Mouse (Mus musculus) thymus, postnatal 14 days (tissue): Measurements from ENCODE around the gene Olfr455.

ENCODE experiments used
- DNase-seq: peaks from one replicate; pipeline ENCODE4 v3.0.0; 2021

Gene Olfr455

GRCm38 (mm10) chr6:42547461-42547860 lies at the start of gene Olfr455:
Gene Olfr455 (minus strand): TSS chr6:42547587.
- no peak for DNase-seq

GRCm38 (mm10) chr6:42593138-42593882 lies 45.9 kb upstream of the Olfr455 start:
- DNase-seq, result no peak

GRCm38 (mm10) chr6:42586569-42586968 lies 39.2 kb upstream of the Olfr455 start:
- no peak for DNase-seq

DNA sequence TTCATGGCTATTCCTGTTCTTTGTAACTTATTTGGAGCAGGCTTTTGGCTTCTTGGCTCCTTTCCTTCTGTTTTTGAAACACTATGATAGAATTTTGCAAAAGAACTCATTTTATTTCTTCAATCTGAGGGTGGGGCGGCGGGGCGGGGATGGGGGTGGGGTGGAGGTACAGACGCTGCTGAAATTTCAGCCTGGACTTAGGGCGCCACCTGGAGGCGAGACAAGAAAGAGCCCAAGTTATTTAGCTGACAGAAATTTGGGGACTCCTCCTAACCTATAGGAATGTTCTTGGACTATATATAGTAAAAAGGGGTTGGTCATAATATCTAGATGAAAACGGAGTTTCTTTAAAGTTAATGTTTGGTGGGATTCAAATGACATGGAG lies 36.1 kb upstream of the Olfr455 start:
- DNase-seq, result peak; percentile 57

DNA sequence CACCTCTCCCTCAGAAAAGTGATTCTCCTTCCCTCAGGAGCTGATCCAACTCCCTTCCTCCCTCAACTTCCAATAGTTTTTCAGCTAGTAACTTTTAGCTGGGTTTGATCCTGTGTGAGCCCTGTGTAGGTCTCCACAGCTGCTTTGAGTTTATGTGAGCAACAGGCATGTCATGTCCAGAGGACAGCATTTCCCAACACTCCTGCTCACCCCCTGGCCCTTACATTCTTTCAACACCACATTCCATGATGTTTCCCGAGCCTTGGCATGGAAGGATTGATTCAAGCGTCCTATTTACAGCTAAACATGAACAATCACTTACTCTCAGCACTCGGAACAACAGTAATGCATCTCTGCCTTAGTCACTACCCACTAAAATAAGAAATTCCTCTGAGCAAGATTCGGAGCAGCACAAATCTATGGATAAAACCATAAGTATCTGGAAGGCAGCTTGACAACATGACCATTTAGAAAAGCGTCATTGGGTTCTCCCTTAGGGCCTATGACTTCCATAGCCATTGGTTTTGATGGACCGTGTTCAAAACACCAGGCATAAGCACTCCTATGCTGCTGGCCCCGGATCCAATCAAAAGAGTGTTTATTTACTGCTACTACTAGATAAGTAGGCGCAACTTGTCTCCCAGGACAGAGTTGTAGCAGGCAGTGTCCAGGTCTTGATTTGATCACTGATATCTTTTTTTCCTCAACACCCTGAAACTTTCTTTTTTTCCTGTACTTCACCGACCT lies 35.5 kb upstream of the Olfr455 start:
- DNase-seq, result no peak

GRCm38 (mm10) chr6:42578678-42579077 lies 31.3 kb upstream of the Olfr455 start:
- no peak for DNase-seq

DNA sequence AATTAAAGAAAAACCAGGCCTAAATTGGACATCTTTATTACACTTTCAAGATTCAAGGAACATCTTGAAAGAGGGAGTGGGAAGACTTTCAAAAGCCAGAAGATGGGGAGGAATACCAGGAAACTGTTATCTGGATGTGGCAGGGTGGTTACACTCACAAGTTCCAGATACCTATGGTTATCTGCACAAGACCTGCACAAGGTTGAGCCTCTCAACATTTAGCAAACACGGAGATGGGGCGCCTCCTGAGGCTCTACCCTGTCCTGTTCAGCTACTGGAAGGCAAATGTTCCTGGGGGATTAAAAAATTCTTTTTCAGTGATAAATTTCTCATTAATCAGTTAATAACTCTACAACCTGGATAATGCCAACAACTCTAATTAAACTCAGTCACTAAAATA lies 30.0 kb upstream of the Olfr455 start:
- DNase-seq, result no peak

- no peak for DNase-seq
These were observed 20.8 kb upstream of the Olfr455 start for GRCm38 (mm10) chr6:42568205-42568604.

DNA sequence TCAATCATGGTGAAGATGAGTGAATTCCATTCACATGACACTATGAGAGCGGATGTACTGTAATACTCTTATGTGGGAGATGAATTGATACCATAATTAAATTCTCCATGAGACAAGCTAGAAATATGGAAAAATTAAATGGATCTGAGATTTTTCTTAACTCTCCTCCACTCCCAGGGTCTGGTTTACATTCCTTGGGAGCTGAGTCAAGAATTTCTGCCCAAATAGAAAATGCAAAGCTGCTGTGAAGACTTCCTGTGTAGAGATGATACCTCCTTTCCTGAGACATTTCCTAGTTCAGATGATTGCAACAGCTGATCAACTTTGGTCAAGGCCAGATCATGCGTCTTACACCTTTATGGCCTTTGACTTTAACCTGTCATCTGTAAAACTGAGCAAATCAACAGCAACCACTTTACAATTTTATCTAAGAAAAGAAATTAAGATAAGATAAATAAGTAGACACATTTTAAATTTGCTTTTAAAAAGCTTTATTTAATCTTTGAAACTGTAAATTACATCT lies 18.8 kb upstream of the Olfr455 start:
- DNase-seq, result no peak

GRCm38 (mm10) chr6:42562280-42562679 lies 14.9 kb upstream of the Olfr455 start:
- DNase-seq, result no peak

DNA sequence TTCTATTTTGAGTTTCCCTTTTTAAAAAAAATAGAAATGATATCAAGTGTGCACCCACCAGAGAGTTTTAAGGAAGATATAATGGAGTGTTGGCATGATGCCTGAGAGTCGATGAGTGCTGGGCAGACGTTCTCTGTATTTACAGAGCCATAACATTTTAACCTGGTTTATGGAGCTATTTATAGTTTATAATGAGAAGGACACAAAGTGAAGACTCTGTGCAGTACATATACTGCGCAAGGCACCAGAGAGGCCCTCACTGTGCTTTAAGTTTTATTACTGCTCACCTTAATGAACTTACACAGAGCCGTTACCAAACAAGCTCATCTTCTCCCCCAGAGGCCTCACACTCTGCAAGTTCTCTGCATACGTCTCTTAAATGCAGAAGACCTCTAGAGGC lies 13.5 kb upstream of the Olfr455 start:
- no peak for DNase-seq

GRCm38 (mm10) chr6:42558641-42559040 lies 11.3 kb upstream of the Olfr455 start:
- DNase-seq, result no peak

GRCm38 (mm10) chr6:42546180-42546579 lies 1.2 kb downstream of the Olfr455 start:
- DNase-seq, result no peak

DNA sequence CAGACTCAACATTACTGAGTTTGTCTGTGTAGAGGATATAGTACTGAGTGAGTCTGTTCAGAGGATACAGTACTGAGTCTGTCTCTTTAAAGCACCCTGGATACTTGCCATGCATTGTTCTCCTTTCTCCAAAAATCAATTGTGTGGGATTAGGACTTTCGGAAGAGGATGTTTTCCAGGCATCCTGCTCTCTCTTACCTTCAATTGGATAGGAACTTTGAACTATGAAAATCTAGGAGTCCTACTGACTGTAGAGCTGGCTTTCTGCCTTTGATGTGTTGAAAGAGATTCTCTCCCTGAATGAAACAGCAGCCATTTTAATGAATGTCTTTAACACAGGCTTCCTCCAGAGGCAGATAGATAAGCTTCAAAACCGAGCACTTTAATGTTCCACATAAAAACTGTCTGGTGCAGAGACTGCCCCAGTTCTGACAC lies 1.9 kb downstream of the Olfr455 start:
- DNase-seq, result no peak

- no peak for DNase-seq
These were observed 2.5 kb downstream of the Olfr455 start for GRCm38 (mm10) chr6:42544846-42545245.

GRCm38 (mm10) chr6:42542036-42543031 lies 5.1 kb downstream of the Olfr455 start:
- DNase-seq, result no peak

DNA sequence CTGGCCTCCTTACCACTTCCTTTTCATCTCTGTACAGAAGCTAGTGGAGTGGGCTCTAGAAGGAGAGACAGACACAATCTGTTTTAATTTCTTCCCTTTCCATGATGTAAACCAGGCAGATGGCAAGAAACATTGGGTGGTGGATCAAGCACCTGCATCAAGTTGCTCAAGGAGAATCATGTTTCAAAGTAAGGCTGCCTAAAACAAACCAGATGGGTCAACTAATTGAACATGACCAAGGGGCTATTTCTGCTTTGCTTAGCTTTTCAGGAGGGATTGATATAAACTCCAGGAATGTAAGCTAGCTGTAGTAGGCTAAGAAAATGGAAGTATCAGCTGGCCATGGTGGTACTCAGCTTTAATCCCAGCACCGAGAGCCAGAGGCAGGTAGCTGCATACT lies 6.7 kb downstream of the Olfr455 start:
- no peak for DNase-seq

DNA sequence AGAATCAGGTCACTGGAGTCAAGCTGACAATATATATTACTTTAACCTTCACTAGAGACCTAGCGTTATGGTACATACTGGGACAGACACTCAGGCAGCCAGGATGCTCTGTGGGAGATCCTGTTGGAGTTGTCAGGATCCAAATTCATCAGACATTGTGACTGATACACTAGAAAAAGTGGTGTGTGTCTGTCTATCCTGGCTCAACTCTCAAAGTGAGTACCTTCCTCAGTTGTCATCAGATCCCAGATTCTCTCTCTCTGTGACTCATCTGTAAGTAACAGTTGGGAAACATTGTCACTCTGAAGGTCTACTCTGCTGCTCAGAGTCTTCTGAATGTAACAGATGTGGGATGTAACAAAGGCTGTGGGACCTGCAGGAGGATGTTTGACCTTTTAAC lies 7.7 kb downstream of the Olfr455 start:
- no peak for DNase-seq

- DNase-seq, result no peak
These were observed 33.9 kb downstream of the Olfr455 start for GRCm38 (mm10) chr6:42513461-42513860.

GRCm38 (mm10) chr6:42509311-42509710 lies 38.1 kb downstream of the Olfr455 start:
- DNase-seq, result no peak

DNA sequence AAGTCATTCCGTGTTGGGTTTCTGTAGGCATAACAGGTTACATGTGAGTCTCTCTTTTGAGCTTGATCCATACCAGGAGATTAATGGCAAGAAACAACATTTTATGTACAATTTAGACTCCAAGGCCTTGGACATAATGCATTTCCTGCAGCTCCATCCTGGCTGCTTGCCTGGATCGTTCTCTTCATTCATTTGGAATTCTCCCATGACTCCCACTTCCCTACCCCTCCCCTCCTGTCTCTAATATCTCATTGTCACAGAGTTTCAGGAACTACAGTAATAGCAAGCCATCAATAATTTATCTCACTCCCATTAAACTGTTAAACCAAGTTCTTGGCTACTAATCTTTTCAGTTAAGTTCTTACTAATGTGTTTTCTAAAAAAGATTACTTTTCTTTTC lies 43.9 kb downstream of the Olfr455 start:
- DNase-seq, result no peak

GRCm38 (mm10) chr6:42489731-42490130 lies 57.7 kb downstream of the Olfr455 start:
- DNase-seq, result no peak

GRCm38 (mm10) chr6:42487114-42487513 lies 60.3 kb downstream of the Olfr455 start, which contains the start of gene Olfr456:
Gene Olfr456 (minus strand): TSS chr6:42487214.
- no peak for DNase-seq
